Mouse (Mus musculus) midbrain, embryonic 13.5 days (tissue): ENCODE data around the gene Xlr4b. TPM values are rescaled to one million over a fixed set of nuclear protein-coding genes. Genes with fewer than 3 reads are reported as not detected.
"Not testable (repeated sequence)": the region's sequence is repeated elsewhere in the genome, so short reads cannot be mapped to it uniquely, and the experiment has no call there.

ENCODE experiments used
- ATAC-seq: fragments of 200-750 bp; cut with Nextera tagmentation; 2 replicates; pipeline ENCODE4 v1.8.0; 2017; ENCODE audit warnings: mild to moderate bottlenecking, moderate TSS enrichment, moderate library complexity
- H3K27ac ChIP-seq: fragments of 300-500 bp; sonication (generic); 2 replicates; pipeline ENCODE4 v1.5.1; 2015; ENCODE audit warnings: inconsistent platforms, mild to moderate bottlenecking, moderate library complexity
- H3K27me3 ChIP-seq: fragments of 300-500 bp; sonication (generic); 2 replicates; pipeline ENCODE4 v1.6.1; 2015; ENCODE audit warnings: mild to moderate bottlenecking, inconsistent platforms
- H3K36me3 ChIP-seq: fragments of 300-500 bp; sonication (generic); 2 replicates; pipeline ENCODE4 v1.6.1; 2015; ENCODE audit warnings: mild to moderate bottlenecking, inconsistent platforms
- H3K4me1 ChIP-seq: fragments of 300-500 bp; sonication (generic); replicated peaks from 2 replicates; pipeline ENCODE4 v1.6.1; 2015; ENCODE audit warnings: inconsistent platforms
- H3K4me2 ChIP-seq: fragments of 300-500 bp; sonication (generic); replicated peaks from 2 replicates; pipeline ENCODE4 v1.6.1; 2015; ENCODE audit warnings: moderate library complexity, mild to moderate bottlenecking, inconsistent platforms
- H3K4me3 ChIP-seq: fragments of 300-500 bp; sonication (generic); replicated peaks from 2 replicates; pipeline ENCODE4 v1.5.1; 2015; ENCODE audit warnings: mild to moderate bottlenecking, inconsistent platforms
- H3K9ac ChIP-seq: fragments of 300-500 bp; sonication (generic); replicated peaks from 2 replicates; pipeline ENCODE4 v1.6.1; 2015; ENCODE audit warnings: mild to moderate bottlenecking, inconsistent platforms
- H3K9me3 ChIP-seq: fragments of 300-500 bp; sonication (generic); 2 replicates; pipeline ENCODE4 v1.6.1; 2016; ENCODE audit warnings: mild to moderate bottlenecking, inconsistent platforms
- WGBS: fragments of 180-500 bp; shearing (Covaris S2); methylation state at CpG from one replicate; pipeline ENCODE4 v1.1.7; 2015; 5-methylcytosine and 5-hydroxymethylcytosine counted together
- polyA plus RNA-seq: library from polyadenylated mRNA; unstranded; fragments of >200 nt; fragmentation: Nextera tagmentation; extraction: Ambion mirVana; gene quantifications from 2 replicates; pipeline ENCODE4 v1.2.1, GENCODE M21; 2015

The Xlr4b gene
- 0.90 and 1.0 TPM in 2 replicates for polyA plus RNA-seq

- WGBS = 86% methylated on average over 18 of the region's 19 CpGs
- H3K27me3 ChIP-seq, H3K4me3 ChIP-seq, H3K9ac ChIP-seq, H3K4me2 ChIP-seq, ATAC-seq, H3K4me1 ChIP-seq, H3K36me3 ChIP-seq, H3K9me3 ChIP-seq, H3K27ac ChIP-seq: not testable (repeated sequence)
These were observed at the start of gene Xlr4b for GRCm38 (mm10) chrX:73213819-73214564. Xlr4b (plus strand) TSS chrX:73214333.

DNA sequence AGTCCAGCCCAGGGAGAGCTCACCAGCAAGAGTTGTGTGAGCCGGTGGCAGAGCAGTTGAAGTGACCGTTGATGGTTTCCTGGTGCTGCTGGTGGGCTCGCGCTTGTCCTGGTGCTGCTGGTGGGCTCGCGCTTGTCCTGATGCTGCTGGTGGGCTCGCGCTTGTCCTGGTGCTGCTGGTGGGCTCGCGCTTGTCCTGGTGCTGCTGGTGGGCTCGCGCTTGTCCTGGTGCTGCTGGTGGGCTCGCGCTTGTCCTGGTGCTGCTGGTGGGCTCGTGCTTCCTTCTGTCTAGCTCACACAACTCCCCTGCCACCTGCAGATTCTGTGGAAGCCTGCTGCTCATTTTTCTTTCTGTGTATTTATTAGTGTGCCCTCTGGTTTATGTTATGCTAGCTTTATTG is 37.2 kb upstream of the Xlr4b start, which contains the start of gene Spin2d:
TSS of gene Spin2d (minus strand) at position 101 of the 400 bp plus-strand sequence.
- ATAC-seq, H3K9me3 ChIP-seq, H3K27ac ChIP-seq, H3K4me1 ChIP-seq, H3K9ac ChIP-seq, H3K4me3 ChIP-seq, H3K4me2 ChIP-seq, H3K27me3 ChIP-seq, H3K36me3 ChIP-seq: not testable (repeated sequence)
- WGBS = 100% methylated on average over 4 of the region's 15 CpGs

DNA sequence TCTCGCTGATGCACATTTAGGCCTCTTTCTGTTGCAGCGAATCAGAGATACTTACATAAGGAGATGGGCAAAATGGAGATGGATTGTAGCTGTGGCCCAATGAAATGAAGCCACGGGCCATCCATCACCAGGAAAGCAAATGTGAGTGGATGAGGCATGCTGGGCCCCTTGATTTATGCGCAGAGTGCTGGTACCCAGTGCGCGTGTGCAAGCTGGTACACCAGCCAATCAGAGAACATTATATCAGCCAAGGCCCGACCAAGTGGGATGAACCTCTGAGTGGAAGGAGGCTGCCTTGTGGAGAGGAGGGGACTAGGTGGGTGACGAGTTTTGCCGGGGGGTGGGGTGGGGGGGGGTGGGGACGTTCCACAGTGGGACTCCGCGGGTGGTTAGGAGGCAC is 22.2 kb upstream of the Xlr4b start, which contains the start of gene Xlr3b:
TSS of gene Xlr3b (plus strand) at position 274 of the 400 bp plus-strand sequence.
- H3K27ac ChIP-seq, H3K9me3 ChIP-seq, H3K4me2 ChIP-seq, H3K4me1 ChIP-seq, H3K4me3 ChIP-seq, H3K27me3 ChIP-seq, H3K9ac ChIP-seq, H3K36me3 ChIP-seq: not testable (repeated sequence)
- WGBS = 87% methylated on average over 12 of the region's 12 CpGs
- ATAC-seq = 0 out of 2 replicates have a peak, but pooled peaks have one; percentile 60

- Histone ChIP-seq H3K4me3 (no peak overlapping the region), H3K9ac (no peak overlapping the region), H3K4me1 (0 out of 2 replicates have a peak, but pooled peaks cover 8% of the 10 kb centered on the region), H3K4me2 (no peak overlapping the region), H3K27ac (no peak overlapping the region), H3K36me3 (no peaks in the 10 kb centered on the region), H3K9me3 (no peaks in the 10 kb centered on the region), H3K27me3 (no peaks in the 10 kb centered on the region)
- WGBS = 48% methylated on average over 1 of the region's 1 CpGs
- ATAC-seq = no peak
These were observed 11.2 kb downstream of the Xlr4b start for GRCm38 (mm10) chrX:73225365-73225764.

DNA sequence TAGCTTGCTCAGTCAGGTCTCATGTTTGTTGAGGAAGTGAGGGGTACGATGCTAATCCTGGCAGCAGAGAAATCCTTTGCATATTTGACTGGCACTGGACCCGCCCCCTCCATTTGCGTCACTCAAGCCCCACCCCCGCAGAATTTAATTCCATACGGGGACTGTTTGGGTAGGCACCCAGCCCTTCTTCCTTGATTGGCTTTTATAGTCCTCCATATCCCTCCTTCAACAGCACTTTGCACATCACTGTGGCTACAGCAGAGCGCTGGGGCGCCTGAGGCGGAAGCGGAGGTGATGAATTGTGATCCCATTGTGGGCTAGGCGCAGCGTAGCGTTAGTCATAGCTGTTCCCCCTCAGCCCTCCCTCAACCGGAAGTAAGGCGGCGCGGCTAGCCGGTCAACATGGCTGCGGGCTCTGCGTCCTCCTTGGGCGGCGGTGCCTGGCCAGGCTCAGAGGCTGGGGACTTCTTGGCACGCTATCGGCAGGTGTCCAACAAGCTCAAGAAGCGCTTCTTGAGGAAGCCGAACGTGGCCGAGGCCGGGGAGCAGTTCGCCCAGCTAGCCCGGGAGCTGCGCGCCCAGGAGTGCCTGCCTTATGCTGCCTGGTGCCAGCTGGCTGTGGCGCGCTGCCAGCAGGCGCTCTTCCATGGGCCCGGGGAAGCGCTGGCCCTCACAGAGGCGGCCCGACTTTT is 13.9 kb downstream of the Xlr4b start, which contains the start of gene F8a:
TSS of gene F8a (plus strand) at position 378 of the 692 bp plus-strand sequence.
- ATAC-seq = peak; percentile 98
- Histone ChIP-seq H3K4me2 (peak within 1 kb of the TSS; percentile 74), H3K4me1 (peaks cover 13% of the 10 kb centered on the region; the same call in 1 of the 2 replicates), H3K9ac (peak within 1 kb of the TSS; percentile 76), H3K36me3 (no peaks in the 10 kb centered on the region), H3K27me3 (no peaks in the 10 kb centered on the region), H3K27ac (peak within 1 kb of the TSS; percentile 95), H3K4me3 (peak within 1 kb of the TSS; percentile 65), H3K9me3 (no peaks in the 10 kb centered on the region)
- WGBS = 21% methylated on average over 33 of the region's 39 CpGs

GRCm38 (mm10) chrX:73228606-73229214 is 14.6 kb downstream of the Xlr4b start:
- Histone ChIP-seq H3K9me3 (no peaks in the 10 kb centered on the region), H3K4me3 (peak overlapping the region; percentile 65), H3K9ac (peak overlapping the region; percentile 76), H3K4me1 (peaks cover 13% of the 10 kb centered on the region; the same call in 1 of the 2 replicates), H3K4me2 (peak overlapping the region; percentile 74), H3K27me3 (no peaks in the 10 kb centered on the region), H3K36me3 (no peaks in the 10 kb centered on the region), H3K27ac (peak overlapping the region; percentile 95)
- 25% methylated on average over 44 of the region's 51 CpGs for WGBS
- ATAC-seq = peak; percentile 72

- 28% methylated on average over 3 of the region's 3 CpGs for WGBS
- H3K4me1 ChIP-seq = peaks cover 13% of the 10 kb centered on the region; the same call in 1 of the 2 replicates
- ATAC-seq = no peak
- peak overlapping the region; percentile 74 for H3K4me2 ChIP-seq
- H3K27ac ChIP-seq = peak overlapping the region; percentile 95
- no peaks in the 10 kb centered on the region for H3K9me3 ChIP-seq
- H3K4me3 ChIP-seq = peak overlapping the region; percentile 65
- no peaks in the 10 kb centered on the region for H3K36me3 ChIP-seq
- H3K27me3 ChIP-seq = no peaks in the 10 kb centered on the region
- peak overlapping the region; percentile 76 for H3K9ac ChIP-seq
These were observed 15.2 kb downstream of the Xlr4b start for GRCm38 (mm10) chrX:73229288-73229687.

DNA sequence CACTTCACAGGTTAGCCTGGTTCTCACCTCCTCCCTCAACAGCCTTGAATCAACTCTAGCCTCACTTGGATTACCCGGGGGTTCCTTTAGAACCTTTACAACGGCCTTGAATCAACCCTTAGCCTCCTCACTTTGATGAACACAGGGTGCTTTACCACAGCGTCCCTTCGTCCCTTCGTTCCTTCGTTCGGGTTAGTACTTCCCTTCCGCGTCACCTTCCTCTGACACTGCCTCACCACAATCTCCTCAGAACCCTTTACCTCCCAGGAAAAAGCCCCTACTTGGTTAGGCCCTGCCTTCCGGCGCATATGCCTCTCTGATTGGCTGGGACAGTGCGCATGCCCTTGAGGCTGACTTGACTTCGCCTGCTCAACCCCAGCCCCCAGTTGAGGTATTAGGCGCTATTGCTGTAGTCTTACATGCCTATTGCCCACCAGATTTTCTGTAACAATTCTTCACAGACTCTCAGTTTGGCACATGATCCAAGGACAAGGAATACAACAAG is 28.7 kb downstream of the Xlr4b start, which contains the start of gene Xlr4c:
TSS of gene Xlr4c (minus strand) at position 310 of the 505 bp plus-strand sequence.
- not testable (repeated sequence) for H3K9ac ChIP-seq, H3K4me3 ChIP-seq, ATAC-seq, H3K27me3 ChIP-seq, H3K4me2 ChIP-seq, H3K27ac ChIP-seq, H3K36me3 ChIP-seq, H3K4me1 ChIP-seq, H3K9me3 ChIP-seq
- WGBS = 86% methylated on average over 14 of the region's 14 CpGs

DNA sequence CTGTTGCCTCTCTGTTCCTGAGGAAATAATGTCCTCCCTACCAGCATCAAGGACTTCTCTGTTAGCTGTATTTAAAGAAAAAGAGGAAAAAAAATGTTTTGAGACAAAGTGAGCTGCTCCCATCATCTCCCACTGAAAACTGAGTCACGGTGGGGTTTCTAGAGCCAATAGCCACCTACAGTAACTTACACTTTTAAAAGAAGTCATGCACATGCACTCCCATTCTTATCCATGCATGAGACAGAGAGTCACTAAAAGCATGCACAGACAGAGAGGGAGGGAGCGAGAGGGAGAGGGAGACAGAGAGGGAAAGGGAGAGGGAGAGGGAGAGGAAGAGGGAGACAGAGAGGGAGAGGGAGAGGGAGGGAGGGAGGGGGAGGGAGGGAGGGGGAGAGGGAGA is 48.3 kb downstream of the Xlr4b start:
- H3K36me3 ChIP-seq, H3K9ac ChIP-seq, ATAC-seq, H3K4me2 ChIP-seq, H3K4me3 ChIP-seq, H3K27me3 ChIP-seq, H3K9me3 ChIP-seq, H3K4me1 ChIP-seq, H3K27ac ChIP-seq: not testable (repeated sequence)
- 96% methylated on average over 1 of the region's 2 CpGs for WGBS

DNA sequence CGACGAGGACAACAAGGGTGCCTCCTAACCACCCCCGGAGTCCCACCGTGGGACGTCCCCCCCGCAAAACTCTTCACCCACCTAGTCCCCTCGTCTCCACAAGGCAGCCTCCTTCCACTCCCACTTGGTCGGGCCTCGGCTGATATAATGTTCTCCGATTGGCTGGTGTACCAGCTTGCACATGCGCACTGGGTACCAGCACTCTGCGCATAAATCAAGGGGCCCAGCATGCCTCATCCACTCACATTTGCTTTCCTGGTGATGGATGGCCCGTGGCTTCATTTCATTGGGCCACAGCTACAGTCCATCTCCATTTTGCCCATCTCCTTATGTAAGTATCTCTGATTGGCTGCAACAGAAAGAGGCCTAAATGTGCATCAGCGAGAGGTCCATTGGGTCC is 51.1 kb downstream of the Xlr4b start, which contains the start of gene Xlr3c:
TSS of gene Xlr3c (minus strand) at position 121 of the 400 bp plus-strand sequence.
- 87% methylated on average over 14 of the region's 14 CpGs for WGBS
- not testable (repeated sequence) for H3K9ac ChIP-seq, H3K4me1 ChIP-seq, H3K9me3 ChIP-seq, H3K4me2 ChIP-seq, H3K4me3 ChIP-seq, ATAC-seq, H3K27ac ChIP-seq, H3K36me3 ChIP-seq, H3K27me3 ChIP-seq
